Mouse (Mus musculus): ENCODE measurements around the gene Chpt1. TPM values are rescaled to one million over a fixed set of nuclear protein-coding genes. Genes with fewer than 3 reads are reported as not detected.
"Not testable (repeated sequence)": the region's sequence is repeated elsewhere in the genome, so short reads cannot be mapped to it uniquely, and the experiment has no call there.

The Chpt1 gene
- total RNA-seq (2021) = 100 to 1,000 TPM; 102 to 103 TPM
- long read RNA-seq, experiment 1, full-length matches to known transcripts = 200 of 234 reads
- long read RNA-seq, experiment 1, partial matches to known transcripts = 10 of 234 reads
- long read RNA-seq, experiment 1, other reads (novel, unspliced or antisense) = 24 of 234 reads
- long read RNA-seq, experiment 2, full-length matches to known transcripts = 258 of 289 reads
- long read RNA-seq, experiment 2, partial matches to known transcripts = 8 of 289 reads
- long read RNA-seq, experiment 2, other reads (novel, unspliced or antisense) = 23 of 289 reads

DNA sequence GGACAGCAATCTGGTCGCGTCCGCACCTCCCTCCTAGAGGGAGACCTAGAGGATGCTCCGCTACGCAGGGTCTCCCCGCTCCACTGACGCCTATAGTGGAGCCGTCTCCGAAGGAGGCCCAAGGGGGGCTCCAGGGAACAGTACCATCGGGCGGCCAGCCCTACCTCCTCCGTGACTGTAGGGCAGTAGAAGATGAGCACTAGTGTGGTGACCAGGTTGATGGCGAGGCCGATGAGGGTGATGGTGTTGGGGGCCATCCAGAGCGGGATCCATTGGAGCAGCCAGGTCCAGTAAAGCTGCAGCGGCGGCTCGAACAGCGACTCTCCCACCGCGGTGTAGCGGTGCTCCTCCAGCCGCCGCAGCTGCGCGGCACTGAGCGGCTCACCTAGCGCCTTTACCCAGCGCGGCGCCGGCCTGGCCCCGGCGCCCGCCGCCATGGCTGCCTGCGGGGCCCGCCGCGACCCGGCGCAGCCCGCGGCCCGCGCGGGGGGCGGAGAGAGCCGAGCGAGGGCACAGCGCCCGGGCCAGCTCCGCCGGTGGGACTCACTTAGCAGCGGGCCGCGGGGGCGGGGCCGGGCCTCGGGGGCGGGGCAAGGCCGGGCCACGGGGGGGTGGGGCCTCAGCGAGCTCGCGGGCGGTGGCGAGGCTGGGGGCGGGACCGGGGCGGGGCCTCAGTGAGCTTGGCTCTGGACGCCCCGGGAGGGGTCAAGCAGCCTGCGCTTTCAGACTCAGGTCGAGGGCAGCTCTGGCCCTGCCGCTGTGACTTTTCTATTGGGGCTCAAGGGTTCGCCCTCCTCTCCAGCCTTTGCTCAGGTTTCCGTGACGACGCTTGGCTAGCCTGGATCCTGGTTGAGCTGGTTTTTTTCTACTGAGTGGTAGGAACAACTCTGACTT lies at the start of gene Chpt1:
TSS of gene Chpt1 (minus strand) at position 653 of the 894 bp plus-strand sequence.
- peak; percentile 91 for DNase-seq

GRCm38 (mm10) chr10:88552738-88553137 lies 48.9 kb upstream of the Chpt1 start:
- DNase-seq = no peak

GRCm38 (mm10) chr10:88550225-88550624 lies 46.4 kb upstream of the Chpt1 start:
- DNase-seq = no peak

- no peak for DNase-seq
Observed at GRCm38 (mm10) chr10:88547635-88548034, 43.8 kb upstream of the Chpt1 start.

GRCm38 (mm10) chr10:88530631-88531030 lies 26.8 kb upstream of the Chpt1 start:
- no peak for DNase-seq

GRCm38 (mm10) chr10:88524016-88524415 lies 20.1 kb upstream of the Chpt1 start:
- no peak for DNase-seq

DNA sequence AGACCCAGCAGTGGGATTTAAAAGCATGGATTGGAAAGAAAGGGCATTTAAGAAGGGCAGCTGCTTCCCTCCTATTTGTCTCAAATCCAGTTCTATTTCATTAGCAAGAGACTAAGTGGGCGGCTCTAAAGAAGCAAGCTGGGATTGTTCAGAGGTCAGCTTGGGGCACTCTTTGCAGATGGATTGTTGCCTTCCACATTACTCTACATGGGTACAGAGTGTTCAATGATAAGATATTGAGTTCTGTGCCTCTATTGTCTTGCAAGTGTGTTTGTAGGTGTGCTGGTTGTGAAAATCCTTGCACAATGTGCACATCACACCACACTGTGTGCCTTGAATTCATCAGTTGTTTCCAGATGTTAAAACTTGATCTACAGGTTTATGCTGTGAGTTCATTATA lies 19.3 kb upstream of the Chpt1 start:
- DNase-seq = no peak

- no peak for DNase-seq
Observed at GRCm38 (mm10) chr10:88522795-88523194, 18.9 kb upstream of the Chpt1 start.

DNA sequence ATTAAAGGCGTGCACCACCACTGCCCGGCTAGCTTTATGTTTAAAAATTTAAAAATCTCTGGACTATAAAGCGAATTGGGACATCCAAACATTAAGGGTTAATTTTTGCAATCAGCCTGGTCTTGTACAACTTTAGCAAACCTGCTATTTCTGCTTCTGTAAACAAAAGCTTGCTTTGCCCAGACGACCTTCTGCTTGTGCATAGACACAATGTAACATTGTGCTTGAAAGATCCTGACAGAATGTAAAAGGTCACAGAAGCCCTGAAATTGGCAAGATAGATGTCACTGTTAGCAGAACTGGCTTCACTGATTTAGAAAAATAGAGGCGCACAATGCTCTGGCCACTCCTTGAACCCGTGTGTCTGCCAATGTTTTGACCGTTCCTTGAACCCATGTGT lies 11.2 kb upstream of the Chpt1 start:
- not testable (repeated sequence) for DNase-seq

GRCm38 (mm10) chr10:88514495-88514894 lies 10.6 kb upstream of the Chpt1 start:
- DNase-seq = peak; percentile 51

DNA sequence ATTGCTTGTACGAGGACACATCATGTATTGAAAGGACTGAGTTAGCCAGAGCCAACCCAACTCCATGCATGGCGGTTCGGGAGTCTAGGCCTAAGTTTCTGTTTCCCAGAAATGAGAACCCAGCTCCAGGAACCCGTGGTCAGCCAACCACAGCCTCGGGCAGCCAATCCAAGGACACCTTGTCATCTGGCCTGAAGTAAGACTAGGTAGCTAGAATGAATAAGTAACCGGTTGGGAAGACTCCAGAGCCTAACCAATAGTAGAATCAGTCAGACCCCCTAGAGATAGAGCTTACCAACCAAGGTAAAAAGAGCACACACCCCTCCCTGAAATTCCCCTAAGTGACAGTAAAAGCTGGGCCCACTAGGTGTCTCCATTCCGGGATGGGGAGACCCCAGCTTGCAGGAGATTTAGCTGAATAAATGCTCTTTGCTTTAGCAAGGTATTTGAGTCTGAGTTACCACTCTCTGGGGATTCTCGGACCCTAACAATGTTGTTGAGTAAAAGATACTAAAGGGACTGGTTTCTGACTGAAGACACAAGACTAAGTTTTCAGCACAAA lies 9.8 kb upstream of the Chpt1 start:
- no peak for DNase-seq

GRCm38 (mm10) chr10:88511355-88511754 lies 7.5 kb upstream of the Chpt1 start:
- DNase-seq = no peak

DNA sequence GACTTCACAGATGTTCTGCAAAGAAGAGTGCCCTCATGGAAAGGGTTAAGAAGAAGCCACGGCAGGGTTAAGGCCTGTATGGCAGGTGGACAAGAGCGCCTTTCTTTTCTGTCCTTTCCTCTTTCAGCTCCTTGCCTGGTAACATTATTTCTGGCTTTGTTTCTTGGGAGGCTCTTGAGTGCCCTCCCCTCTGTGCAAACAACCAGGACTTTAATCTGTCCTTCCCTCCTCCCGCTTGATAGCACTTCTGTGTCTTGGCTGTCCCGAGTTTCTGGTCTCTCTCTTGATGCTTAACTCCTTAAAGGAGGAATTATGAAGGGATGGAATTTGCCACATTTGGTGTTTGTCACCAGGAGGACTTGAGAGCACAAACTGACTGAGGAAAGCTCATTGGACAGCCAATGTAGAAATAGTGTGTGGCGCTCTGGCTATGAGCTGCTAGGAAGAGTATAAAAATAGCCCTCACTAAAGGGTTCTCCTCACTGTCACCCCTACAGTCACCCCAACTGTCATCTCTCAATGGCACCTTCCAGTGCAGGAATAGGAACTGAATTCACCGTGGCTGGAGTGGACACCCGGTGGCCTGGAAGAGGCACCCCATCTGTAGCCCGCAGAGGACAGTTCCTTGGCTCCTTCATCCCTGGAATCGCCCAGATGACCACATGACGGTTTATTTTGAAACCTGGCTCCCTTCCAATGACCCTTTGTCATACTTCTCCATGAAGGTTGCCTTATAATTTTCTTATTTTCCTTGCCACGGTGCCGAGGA lies 6.8 kb upstream of the Chpt1 start:
- DNase-seq = peak; percentile 32

DNA sequence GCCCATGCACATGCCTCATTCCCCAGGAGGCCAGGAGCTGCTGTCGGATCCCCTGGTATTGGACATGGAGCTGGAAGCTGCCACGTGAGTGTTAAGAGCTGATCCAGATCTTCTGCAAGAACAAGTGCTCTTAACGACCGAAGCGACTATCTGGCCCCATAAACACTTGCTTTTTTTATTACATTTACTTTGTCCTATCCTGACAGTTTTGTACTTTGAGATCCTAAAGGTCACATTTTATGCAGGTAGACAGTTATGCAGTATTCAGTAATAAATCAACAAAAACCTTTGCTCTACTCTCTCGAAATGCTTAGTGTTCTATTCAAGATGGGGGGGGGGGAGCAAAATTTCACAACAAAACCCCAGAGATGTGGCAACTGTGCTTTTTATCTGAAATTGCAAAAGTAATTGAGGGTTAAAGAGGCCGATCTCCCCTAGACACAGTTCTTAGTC lies 3.8 kb upstream of the Chpt1 start:
- DNase-seq = no peak

DNA sequence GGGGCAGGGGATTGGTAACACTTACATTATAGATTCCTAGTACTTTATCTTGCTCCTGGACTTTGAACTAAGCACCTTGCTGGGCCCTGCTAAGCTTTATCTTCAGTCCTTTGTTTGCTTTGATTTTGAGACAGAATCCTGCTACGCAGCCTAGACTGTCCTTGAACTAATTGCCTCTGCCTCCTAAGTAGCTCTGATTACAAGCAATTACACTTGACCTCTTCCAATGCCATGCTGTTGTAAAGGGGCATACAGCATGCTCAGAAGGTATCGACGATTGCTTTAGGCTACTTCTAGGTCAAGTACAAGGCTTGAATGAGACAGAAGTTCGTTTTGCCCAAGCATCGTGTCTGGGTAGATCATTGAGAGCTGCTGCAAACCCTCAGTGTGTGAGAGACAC lies 1.4 kb upstream of the Chpt1 start:
- DNase-seq = no peak

DNA sequence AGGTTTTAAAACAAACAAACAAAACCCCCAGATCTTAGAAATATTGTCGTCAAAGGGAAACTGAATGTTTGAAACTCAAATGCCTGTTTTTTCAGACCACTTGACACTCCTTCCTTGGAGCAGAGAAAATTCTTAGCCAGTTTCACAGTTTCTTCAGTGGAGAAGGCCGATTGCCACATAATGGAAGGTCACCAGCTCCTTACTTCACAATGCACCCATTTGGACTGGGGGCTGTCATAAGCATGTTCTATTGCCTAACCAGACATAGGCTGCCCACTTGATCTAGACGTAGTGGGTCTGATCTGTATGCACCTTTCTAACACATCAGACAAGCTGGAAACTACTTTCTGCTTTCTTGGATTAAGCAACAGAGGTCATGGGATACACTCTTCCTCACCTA lies 608 bp upstream of the Chpt1 start:
- DNase-seq = no peak

- DNase-seq = no peak
Observed at GRCm38 (mm10) chr10:88502919-88503318, 954 bp downstream of the Chpt1 start.

DNA sequence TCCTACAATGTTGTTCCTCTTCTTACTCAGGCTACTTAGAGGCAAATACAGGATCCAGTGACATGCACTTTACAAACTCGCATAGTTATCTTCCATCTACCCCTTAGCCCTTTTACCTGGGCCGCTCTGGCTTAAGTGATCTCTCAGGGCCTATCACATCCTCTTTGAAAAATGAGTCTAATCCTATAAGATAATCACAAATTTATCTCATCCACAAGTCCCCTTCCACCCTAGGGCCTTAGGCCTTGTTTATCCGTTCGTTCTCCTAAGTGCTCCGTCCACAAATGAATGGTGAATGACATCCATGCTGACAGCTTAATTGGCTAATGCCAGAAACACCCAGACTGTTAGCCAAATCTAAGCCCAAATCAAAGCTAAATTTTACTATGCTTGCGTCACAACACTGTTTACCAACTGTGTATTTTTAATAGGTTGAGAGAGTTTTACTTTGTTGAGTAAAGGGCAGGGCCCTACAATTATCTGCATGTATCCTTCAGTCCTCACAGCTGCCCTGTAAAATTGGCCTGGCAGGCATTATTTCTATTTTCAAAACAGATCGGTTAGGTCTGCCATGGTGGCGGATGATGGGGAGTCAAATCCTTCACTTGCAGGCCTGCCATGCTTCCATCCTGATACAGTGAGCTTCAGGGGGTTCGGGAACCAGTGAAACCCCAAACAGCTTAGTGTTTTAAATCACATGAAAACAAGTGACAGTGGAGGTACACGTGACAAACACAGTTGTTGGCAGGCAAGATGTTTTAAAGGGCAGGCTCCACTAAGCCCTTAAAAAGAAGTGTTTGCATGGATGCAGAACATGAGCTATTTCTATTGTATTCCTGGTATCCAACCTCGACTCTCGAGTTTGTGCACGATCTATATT lies 1.7 kb downstream of the Chpt1 start:
- DNase-seq = no peak

GRCm38 (mm10) chr10:88501370-88501769 lies 2.5 kb downstream of the Chpt1 start:
- no peak for DNase-seq

GRCm38 (mm10) chr10:88499993-88500392 lies 3.9 kb downstream of the Chpt1 start:
- no peak for DNase-seq

DNA sequence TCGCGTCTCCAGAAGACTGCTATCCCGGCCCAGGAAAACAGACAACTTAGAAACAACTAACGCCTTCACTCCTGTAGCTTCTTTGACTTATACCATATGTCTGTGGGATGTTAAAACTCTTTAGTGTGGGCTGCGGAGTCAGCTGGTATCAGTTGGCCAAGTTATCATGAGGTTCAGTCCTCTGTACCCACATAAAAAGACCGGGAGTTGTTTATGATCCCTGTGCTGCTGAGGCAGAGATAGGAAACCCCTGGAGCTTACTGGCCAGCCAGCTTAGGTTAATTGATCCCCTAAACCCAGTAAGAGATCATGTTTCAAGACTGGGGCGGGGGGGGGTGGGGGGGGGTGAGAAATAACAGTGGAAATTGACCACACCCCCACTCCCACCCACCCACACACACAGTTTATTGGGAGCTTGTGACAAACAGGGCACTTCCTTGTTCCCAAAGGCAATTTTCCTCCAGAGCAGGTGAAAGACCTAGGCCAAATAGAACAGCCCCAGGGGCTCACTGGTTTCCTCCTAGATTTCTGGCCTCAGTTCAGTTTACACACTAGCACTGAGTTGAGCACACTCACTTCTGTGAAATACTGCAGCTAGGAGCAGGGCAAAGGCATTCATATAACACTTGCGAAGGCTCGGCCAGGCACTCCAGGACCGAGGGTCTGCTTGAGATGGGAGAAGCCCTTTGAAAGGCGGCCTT lies 6.9 kb downstream of the Chpt1 start:
- DNase-seq = no peak

All from gastrocnemius, postnatal 25 days (tissue).